Mouse (Mus musculus) liver, embryonic 16.5 days (tissue): ENCODE results near the gene Kazn. TPM values are rescaled to one million over a fixed set of nuclear protein-coding genes. Genes with fewer than 3 reads are reported as not detected.

ENCODE experiments used
- ATAC-seq: fragments of 200-750 bp; cut with Nextera tagmentation; 2 replicates; pipeline ENCODE4 v1.8.0; 2017; ENCODE audit warnings: low read depth, mild to moderate bottlenecking, moderate number of reproducible peaks, moderate library complexity
- H3K27ac ChIP-seq: fragments of 300-500 bp; sonication (generic); 2 replicates; pipeline ENCODE4 v1.5.1; 2014; ENCODE audit warnings: mild to moderate bottlenecking, low read length
- H3K27me3 ChIP-seq: fragments of 300-500 bp; sonication (generic); 2 replicates; pipeline ENCODE4 v1.6.1; 2014; ENCODE audit warnings: low read depth, low read length, mixed read lengths; ENCODE audit not compliant: control insufficient read depth, insufficient read depth
- H3K36me3 ChIP-seq: fragments of 300-500 bp; sonication (generic); 2 replicates; pipeline ENCODE4 v1.6.1; 2014; ENCODE audit warnings: mild to moderate bottlenecking; ENCODE audit not compliant: control insufficient read depth, insufficient read depth
- H3K4me1 ChIP-seq: fragments of 300-500 bp; sonication (generic); 2 replicates; pipeline ENCODE4 v1.6.1; 2014; ENCODE audit warnings: low read depth, low read length, mixed read lengths; ENCODE audit not compliant: control insufficient read depth
- H3K4me2 ChIP-seq: fragments of 300-500 bp; sonication (generic); 2 replicates; pipeline ENCODE4 v1.6.1; 2014; ENCODE audit warnings: low read depth, low read length, mixed read lengths
- H3K4me3 ChIP-seq: fragments of 300-500 bp; sonication (generic); 2 replicates; pipeline ENCODE4 v1.5.1; 2014; ENCODE audit warnings: low read depth, mild to moderate bottlenecking, low read length
- H3K9ac ChIP-seq: fragments of 300-500 bp; sonication (generic); 2 replicates; pipeline ENCODE4 v1.6.1; 2014; ENCODE audit warnings: low read depth, low read length
- H3K9me3 ChIP-seq: fragments of 300-500 bp; sonication (generic); replicated peaks from 2 replicates; pipeline ENCODE4 v1.6.1; 2016; ENCODE audit warnings: low read length; ENCODE audit not compliant: control insufficient read depth
- WGBS: fragments of 180-500 bp; shearing (Covaris S2); extraction: QIAGEN DNeasy Blood & Tissue Kit; methylation state at CpG from one replicate; pipeline ENCODE4 v1.1.7; 2014; ENCODE audit not compliant: insufficient replicate concordance; 5-methylcytosine and 5-hydroxymethylcytosine counted together
- polyA plus RNA-seq: library from polyadenylated mRNA; unstranded; fragments of >200 nt; fragmentation: Nextera tagmentation; extraction: Ambion mirVana; gene quantifications from 2 replicates; pipeline ENCODE4 v1.2.1, GENCODE M21; 2015

Kazn gene
- polyA plus RNA-seq, 1 experiment from 2014 or later, result 0.37 TPM

DNA sequence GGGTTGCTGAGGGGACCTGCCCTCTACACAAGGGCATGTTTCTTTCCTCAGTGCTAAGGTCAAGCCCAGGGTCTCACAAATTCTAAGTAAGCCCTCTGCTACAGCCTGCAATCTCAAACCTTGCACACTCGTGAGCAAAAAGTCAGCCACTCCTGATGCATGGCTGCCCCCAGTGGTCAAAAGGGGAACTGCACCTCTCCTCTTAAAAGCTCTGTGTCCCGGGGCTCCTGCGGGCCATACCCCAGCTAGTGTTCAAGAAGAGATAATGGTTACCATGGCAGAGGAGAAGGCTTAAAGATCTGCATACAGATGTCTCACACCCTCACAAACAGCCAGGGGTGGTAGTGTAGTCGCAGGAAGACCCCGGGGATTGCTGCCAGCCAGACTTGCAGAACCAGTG is 9.2 kb upstream of the Kazn start:
- Histone ChIP-seq H3K4me1 (no peaks in the 10 kb centered on the region), H3K36me3 (no peaks in the 10 kb centered on the region), H3K27ac (no peak overlapping the region), H3K9ac (no peak overlapping the region), H3K4me3 (no peak overlapping the region), H3K4me2 (no peak overlapping the region), H3K27me3 (no peaks in the 10 kb centered on the region), H3K9me3 (no peaks in the 10 kb centered on the region)
- ATAC-seq, result no peak
- WGBS, result 11% methylated on average over 5 of the region's 5 CpGs

DNA sequence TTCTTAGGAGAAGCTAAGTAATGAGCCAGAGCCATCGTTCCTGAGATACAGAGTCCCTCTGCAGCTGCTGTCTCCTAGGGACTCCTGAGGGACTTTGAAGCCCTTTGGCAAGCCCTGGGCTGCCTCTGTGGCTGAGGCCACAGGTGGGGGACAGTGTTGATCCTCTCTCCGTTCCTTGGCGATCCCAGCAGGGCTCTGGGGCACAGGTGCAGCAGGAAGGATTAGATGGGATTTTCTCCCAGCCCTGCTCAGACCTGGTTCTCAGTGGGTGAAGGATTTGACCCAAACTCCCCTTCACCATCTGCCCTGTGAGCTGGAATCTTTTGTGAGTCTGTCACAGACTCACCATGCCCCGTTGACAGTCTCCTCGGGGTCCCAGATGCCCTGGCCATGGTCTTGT is 7.5 kb upstream of the Kazn start:
- no peaks in the 10 kb centered on the region for H3K36me3 ChIP-seq
- H3K4me3 ChIP-seq, result no peak overlapping the region
- H3K27ac ChIP-seq, result no peak overlapping the region
- no peak overlapping the region for H3K4me2 ChIP-seq
- H3K9me3 ChIP-seq, result no peaks in the 10 kb centered on the region
- no peaks in the 10 kb centered on the region for H3K27me3 ChIP-seq
- no peak overlapping the region for H3K9ac ChIP-seq
- no peak for ATAC-seq
- H3K4me1 ChIP-seq, result no peaks in the 10 kb centered on the region
- 33% methylated on average over 5 of the region's 5 CpGs for WGBS

DNA sequence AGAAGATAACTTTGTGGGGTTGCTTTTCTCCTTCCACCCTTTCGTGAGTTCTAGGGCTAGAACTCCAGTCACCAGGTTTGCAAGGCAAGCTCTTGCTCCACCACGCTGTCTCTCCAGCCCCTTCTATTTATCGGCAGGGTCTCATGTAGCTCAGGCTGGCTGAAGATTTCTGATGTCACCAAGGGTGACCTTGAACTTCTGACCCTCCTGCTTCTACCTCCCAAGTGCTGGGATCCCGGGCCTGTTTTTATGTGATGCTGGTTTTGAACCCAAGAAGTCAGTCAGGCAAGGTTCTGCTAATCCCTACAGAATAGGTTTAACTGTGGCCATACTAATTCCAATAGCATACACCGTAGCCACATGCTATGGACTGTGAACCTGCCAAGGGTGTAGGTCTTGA is 5.4 kb upstream of the Kazn start:
- H3K4me2 ChIP-seq, result no peak overlapping the region
- ATAC-seq, result no peak
- H3K4me3 ChIP-seq, result no peak overlapping the region
- no peak overlapping the region for H3K27ac ChIP-seq
- no peak overlapping the region for H3K9ac ChIP-seq
- H3K27me3 ChIP-seq, result no peaks in the 10 kb centered on the region
- no peaks in the 10 kb centered on the region for H3K36me3 ChIP-seq
- WGBS, result 53% methylated on average over 5 of the region's 5 CpGs
- H3K4me1 ChIP-seq, result no peaks in the 10 kb centered on the region
- no peaks in the 10 kb centered on the region for H3K9me3 ChIP-seq

DNA sequence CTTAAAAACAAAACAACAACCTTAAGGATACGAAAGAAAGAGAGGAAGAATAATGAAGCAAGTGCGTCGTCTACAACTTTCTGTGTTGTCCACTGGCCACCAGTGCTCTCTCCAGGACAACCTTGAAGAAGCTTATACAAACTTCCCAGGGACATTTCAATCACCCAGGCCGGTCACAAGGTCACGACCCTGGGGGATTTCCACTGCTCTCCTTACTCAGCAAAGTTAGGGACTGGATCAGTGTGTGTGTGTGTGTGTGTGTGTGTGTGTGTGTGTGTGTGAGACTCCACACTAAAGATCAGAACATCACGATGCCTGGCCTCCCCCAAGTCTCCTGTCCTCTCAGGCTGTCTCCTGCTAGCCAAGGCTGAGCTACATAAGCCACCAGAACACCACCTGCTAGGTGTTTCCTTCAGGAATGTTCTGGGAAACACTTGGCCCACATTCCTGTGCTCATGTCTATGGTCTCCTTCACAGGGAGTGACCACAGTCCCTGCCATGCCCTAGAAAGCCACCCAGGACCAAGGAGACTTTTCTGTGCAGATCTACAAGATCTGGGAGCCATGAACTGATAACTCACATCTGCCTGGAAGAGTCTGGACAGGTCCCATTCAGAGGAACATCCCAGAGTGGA is 3.7 kb upstream of the Kazn start:
- Histone ChIP-seq H3K4me1 (no peaks in the 10 kb centered on the region), H3K27me3 (peaks cover 12% of the 10 kb centered on the region), H3K4me3 (no peak overlapping the region), H3K27ac (no peak overlapping the region), H3K9ac (no peak overlapping the region), H3K9me3 (no peaks in the 10 kb centered on the region), H3K36me3 (no peaks in the 10 kb centered on the region), H3K4me2 (no peak overlapping the region)
- 69% methylated on average over 6 of the region's 6 CpGs for WGBS
- no peak for ATAC-seq

DNA sequence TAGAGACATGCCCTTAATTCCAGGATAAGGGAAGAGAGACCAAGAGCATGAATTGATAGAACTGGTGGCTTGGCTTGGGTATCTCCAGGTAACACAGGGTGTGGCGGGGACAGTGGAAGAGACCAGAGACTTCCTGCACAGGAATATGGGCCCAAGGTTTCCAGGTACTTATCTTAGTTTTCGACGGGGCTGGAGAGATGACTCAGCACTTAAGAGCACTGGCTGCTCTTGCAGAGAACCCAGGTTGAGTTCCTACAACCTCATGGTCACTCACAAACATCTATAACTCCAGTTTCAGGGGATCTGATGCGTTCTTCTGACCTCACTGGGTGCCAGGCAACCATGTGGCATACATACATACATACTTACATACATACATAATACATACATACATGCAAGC is 3.0 kb upstream of the Kazn start:
- no peak overlapping the region for H3K9ac ChIP-seq
- H3K27ac ChIP-seq, result no peak overlapping the region
- ATAC-seq, result no peak
- H3K4me3 ChIP-seq, result no peak overlapping the region
- H3K4me2 ChIP-seq, result no peak overlapping the region
- H3K4me1 ChIP-seq, result no peaks in the 10 kb centered on the region
- 27% methylated on average over 4 of the region's 4 CpGs for WGBS
- H3K9me3 ChIP-seq, result no peaks in the 10 kb centered on the region
- H3K27me3 ChIP-seq, result peaks cover 12% of the 10 kb centered on the region
- no peaks in the 10 kb centered on the region for H3K36me3 ChIP-seq

DNA sequence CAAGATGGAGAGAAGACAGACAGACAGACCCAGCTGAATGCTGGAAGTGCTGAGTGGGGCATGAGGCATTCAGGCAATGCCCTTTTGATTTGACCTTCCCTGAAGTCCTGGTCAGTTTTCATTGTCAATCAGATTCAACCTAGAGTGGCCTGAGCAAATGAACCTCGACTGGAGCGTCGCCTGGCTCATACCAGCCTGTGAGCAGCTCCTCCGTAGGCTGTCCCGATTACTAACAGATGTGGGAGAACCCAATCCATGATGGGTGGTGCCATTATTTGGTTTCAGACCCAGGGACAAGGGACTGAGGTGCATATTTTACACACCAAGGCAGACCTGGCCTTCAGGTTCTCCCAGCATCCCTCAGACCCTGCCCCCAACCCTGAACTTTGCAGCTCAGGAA is 1.7 kb upstream of the Kazn start:
- WGBS, result 66% methylated on average over 5 of the region's 5 CpGs
- Histone ChIP-seq H3K9me3 (no peaks in the 10 kb centered on the region), H3K27me3 (peaks cover 12% of the 10 kb centered on the region), H3K4me3 (no peak overlapping the region), H3K27ac (no peak overlapping the region), H3K4me2 (no peak overlapping the region), H3K9ac (no peak overlapping the region), H3K36me3 (no peaks in the 10 kb centered on the region), H3K4me1 (no peaks in the 10 kb centered on the region)
- no peak for ATAC-seq

DNA sequence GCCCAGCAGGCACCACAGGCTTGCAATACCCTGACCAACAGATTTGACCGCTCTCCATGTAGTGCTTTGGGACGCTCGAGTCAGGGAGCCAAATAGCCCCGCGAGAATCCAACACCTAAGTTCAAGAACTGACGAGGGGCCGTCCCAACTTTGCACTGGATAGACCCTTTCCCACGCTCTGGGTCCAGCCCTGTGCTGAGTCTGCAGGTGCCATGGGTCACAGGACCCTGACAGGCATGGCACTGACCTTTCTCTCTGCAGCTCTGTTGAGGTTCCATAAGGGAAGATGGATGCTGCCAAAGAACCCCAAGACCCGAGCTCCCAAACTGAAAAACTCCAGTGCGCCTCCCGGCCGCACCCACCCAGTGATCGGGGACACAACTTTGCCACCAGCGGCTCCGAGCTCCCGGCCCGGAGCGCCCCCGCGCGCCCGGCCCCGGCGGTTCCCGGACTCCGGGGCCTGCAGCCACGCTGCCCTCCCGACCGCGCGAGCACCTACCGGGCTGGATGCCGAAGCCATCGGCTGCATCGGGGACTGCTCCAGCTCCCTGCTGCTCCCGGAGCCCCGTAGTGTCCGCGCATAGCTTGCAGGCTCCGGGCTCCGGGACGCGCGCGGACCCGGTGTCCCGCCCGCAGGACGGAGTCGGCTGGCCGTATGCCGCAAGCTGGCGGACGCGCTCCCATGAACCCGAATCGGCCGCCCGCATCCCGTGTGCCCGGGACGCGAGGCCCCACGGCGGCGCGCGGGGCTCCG is 538 bp downstream of the Kazn start:
- H3K27me3 ChIP-seq, result peaks cover 12% of the 10 kb centered on the region
- peak overlapping the region; percentile 62 for H3K4me3 ChIP-seq
- no peaks in the 10 kb centered on the region for H3K36me3 ChIP-seq
- no peaks in the 10 kb centered on the region for H3K9me3 ChIP-seq
- H3K4me1 ChIP-seq, result no peaks in the 10 kb centered on the region
- peak; percentile 57 for ATAC-seq
- H3K9ac ChIP-seq, result peak overlapping the region; percentile 18; the same call in 1 of the 2 replicates
- WGBS, result under 1% methylated on average over 69 of the region's 69 CpGs
- H3K27ac ChIP-seq, result no peak overlapping the region
- H3K4me2 ChIP-seq, result peak overlapping the region; percentile 78

DNA sequence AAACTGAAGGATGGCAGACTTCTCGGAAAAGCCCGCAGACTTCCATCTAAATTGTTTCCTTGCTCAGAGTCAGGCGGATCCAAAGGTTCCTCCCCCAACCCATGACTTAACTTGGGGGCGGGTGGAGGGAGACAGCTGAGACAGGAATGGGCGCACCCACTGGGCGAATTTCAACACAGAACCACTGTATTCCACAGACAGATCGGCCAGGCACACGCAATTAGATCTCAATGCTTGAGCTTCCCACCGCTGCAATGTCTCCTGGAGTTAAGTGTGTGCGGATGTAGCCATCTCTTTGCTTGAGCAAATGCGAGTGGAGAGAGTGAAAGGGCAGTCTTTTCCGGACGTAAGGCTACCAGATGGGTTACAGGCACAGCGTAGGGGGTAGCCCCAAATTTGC is 1.2 kb downstream of the Kazn start:
- Histone ChIP-seq H3K36me3 (no peaks in the 10 kb centered on the region), H3K9ac (no peak overlapping the region), H3K4me1 (no peaks in the 10 kb centered on the region), H3K4me2 (peak overlapping the region; percentile 78), H3K27me3 (peaks cover 12% of the 10 kb centered on the region), H3K9me3 (no peaks in the 10 kb centered on the region), H3K27ac (no peak overlapping the region), H3K4me3 (peak overlapping the region; percentile 62)
- ATAC-seq, result no peak
- 18% methylated on average over 14 of the region's 14 CpGs for WGBS

DNA sequence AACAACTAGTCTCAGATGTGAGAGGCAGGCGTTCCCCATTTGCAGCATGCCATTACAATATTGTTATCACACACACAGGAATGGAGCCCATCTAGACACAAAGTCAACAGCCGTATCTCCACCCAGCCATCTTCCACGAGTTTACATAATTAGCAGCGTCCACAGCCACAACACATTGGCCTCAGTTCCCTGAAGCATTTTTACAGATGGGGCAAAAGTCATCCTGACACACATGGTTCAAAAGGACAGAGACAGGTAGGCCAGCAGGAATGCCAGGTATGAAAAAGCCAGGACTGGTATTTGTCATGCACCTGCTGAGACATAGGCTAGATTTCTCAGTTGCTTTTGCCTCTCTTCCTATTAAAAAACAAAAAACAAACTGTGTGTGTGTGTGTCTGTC is 2.5 kb downstream of the Kazn start:
- H3K27me3 ChIP-seq, result peaks cover 12% of the 10 kb centered on the region
- H3K4me3 ChIP-seq, result no peak overlapping the region
- H3K9me3 ChIP-seq, result no peaks in the 10 kb centered on the region
- no peak overlapping the region for H3K9ac ChIP-seq
- H3K4me2 ChIP-seq, result no peak overlapping the region
- H3K4me1 ChIP-seq, result no peaks in the 10 kb centered on the region
- no peak overlapping the region for H3K27ac ChIP-seq
- ATAC-seq, result no peak
- no peaks in the 10 kb centered on the region for H3K36me3 ChIP-seq
- 48% methylated on average over 4 of the region's 4 CpGs for WGBS
